In genomic region chr9:29387136-29387535, GRCm38 (mm10) we compare ENCODE assay signal across 27 mouse cellular contexts.
DNase-seq lines count a peak whose midpoint lies in the region; ATAC-seq and TF ChIP-seq lines count a peak whose summit lies in the region.
"Had no signal": no experiment of that assay in that cellular context is flagged by ENCODE, and none has a peak within 500 bp of the region (broad histone marks: within the 10 kb centered on the region; RNA-seq: fewer than 3 reads in every experiment).

No protein-coding gene starts in this region.

- no peaks in the 10 kb centered on the region for H3K27me3 ChIP-seq in midbrain, postnatal 0 days (ENCODE audit: insufficient read depth, low read length)
- no peaks in the 10 kb centered on the region for H3K27me3 ChIP-seq in midbrain, embryonic 15.5 days (replicated peaks)
- H3K27me3 ChIP-seq in liver, postnatal 0 days (ENCODE audit: insufficient read depth, low read length) = no peaks in the 10 kb centered on the region
- H3K27me3 ChIP-seq: embryonic facial prominence, embryonic 15.5 days; heart, embryonic 13.5 days; hindbrain, embryonic 15.5 days; kidney, embryonic 15.5 days had no signal

- no peak overlapping the region for H3K4me3 ChIP-seq in midbrain, postnatal 0 days (ENCODE audit: low read depth, low read length)
- H3K4me3 ChIP-seq in midbrain, embryonic 15.5 days = no peak overlapping the region
- no peak overlapping the region for H3K4me3 ChIP-seq in liver, postnatal 0 days (ENCODE audit: low read depth, low read length)
- H3K4me3 ChIP-seq: embryonic facial prominence, embryonic 15.5 days; forebrain, embryonic 13.5 days; heart, embryonic 13.5 days; hindbrain, embryonic 15.5 days; kidney, embryonic 15.5 days; layer of hippocampus, adult 2 months had no signal

- WGBS in midbrain, postnatal 0 days = 73% methylated on average over 4 of the region's 4 CpGs
- 80% methylated on average over 4 of the region's 4 CpGs for WGBS in midbrain, embryonic 15.5 days
- WGBS in liver, postnatal 0 days (ENCODE audit: insufficient replicate concordance) = 70% methylated on average over 4 of the region's 4 CpGs

- H3K9me3 ChIP-seq in midbrain, postnatal 0 days (ENCODE audit: low read length) = no peaks in the 10 kb centered on the region
- H3K9me3 ChIP-seq in midbrain, embryonic 15.5 days = no peaks in the 10 kb centered on the region
- no peaks in the 10 kb centered on the region for H3K9me3 ChIP-seq in liver, postnatal 0 days (ENCODE audit: low read length)
- H3K9me3 ChIP-seq: embryonic facial prominence, embryonic 15.5 days; forebrain, embryonic 13.5 days; heart, embryonic 13.5 days; hindbrain, embryonic 15.5 days; kidney, embryonic 15.5 days had no signal

- no peak overlapping the region for H3K4me2 ChIP-seq in midbrain, postnatal 0 days (ENCODE audit: low read depth, low read length, poor library complexity, severe bottlenecking)
- no peak overlapping the region for H3K4me2 ChIP-seq in midbrain, embryonic 15.5 days
- H3K4me2 ChIP-seq in liver, postnatal 0 days (ENCODE audit: low read depth, low read length) = no peak overlapping the region
- H3K4me2 ChIP-seq: embryonic facial prominence, embryonic 15.5 days; forebrain, embryonic 13.5 days; heart, embryonic 13.5 days; hindbrain, embryonic 15.5 days; kidney, embryonic 15.5 days; lung, embryonic 14.5 days had no signal

- DNase-seq in cerebellum, adult 11-12 months = peak; percentile 66
- peak; percentile 53 for DNase-seq in midbrain, postnatal 0 days (ENCODE audit: low spot score)
- peak; percentile 87 to 89 for DNase-seq in cerebellum, postnatal 14 days
- no peak for DNase-seq in liver, postnatal 0 days
- no peak for DNase-seq in ovary, adult 18-20 months (ENCODE audit: low spot score)
- DNase-seq: adrenal gland, adult 8-10 months; gastrocnemius, postnatal 25 days; heart, postnatal 10 days; kidney, adult 18-20 months; kidney, postnatal 36 days; liver; lung, embryonic 14.5 days; lung, postnatal 14 days; midbrain, embryonic 14.5 days; right cerebral cortex, adult 18-20 months; spleen, adult 18-20 months; thymus, postnatal 14 days had no signal

- no peak for TF ChIP-seq EP300 in liver, postnatal 0 days (IDR thresholded peaks at IDR 0.05; ENCODE audit: low read depth)

- no peak overlapping the region for H3K27ac ChIP-seq in midbrain, postnatal 0 days (ENCODE audit: low read depth, low read length)
- H3K27ac ChIP-seq in midbrain, embryonic 15.5 days = no peak overlapping the region
- H3K27ac ChIP-seq in liver, postnatal 0 days (ENCODE audit: low read depth) = no peak overlapping the region
- H3K27ac ChIP-seq: embryonic facial prominence, embryonic 15.5 days; forebrain, embryonic 13.5 days; heart, embryonic 13.5 days; hindbrain, embryonic 15.5 days; kidney, embryonic 15.5 days; layer of hippocampus, adult 2 months; liver, embryonic 14.5 days had no signal

- H3K36me3 ChIP-seq in midbrain, postnatal 0 days (ENCODE audit: insufficient read depth, low read length) = no peaks in the 10 kb centered on the region
- no peaks in the 10 kb centered on the region for H3K36me3 ChIP-seq in midbrain, embryonic 15.5 days (replicated peaks)
- H3K36me3 ChIP-seq in liver, postnatal 0 days (replicated peaks; ENCODE audit: insufficient read depth, low read length) = no peaks in the 10 kb centered on the region
- H3K36me3 ChIP-seq: embryonic facial prominence, embryonic 15.5 days; G1E; heart, embryonic 13.5 days; hindbrain, embryonic 15.5 days; kidney, embryonic 15.5 days had no signal

- no peaks in the 10 kb centered on the region for H3K4me1 ChIP-seq in midbrain, postnatal 0 days (ENCODE audit: insufficient read depth, low read length)
- peaks cover 6% of the 10 kb centered on the region; the same call in 1 of the 2 replicates for H3K4me1 ChIP-seq in midbrain, embryonic 15.5 days
- H3K4me1 ChIP-seq in liver, postnatal 0 days (ENCODE audit: insufficient read depth) = no peaks in the 10 kb centered on the region
- H3K4me1 ChIP-seq: embryonic facial prominence, embryonic 15.5 days; kidney, embryonic 15.5 days had no signal

- H3K9ac ChIP-seq in midbrain, postnatal 0 days (replicated peaks; ENCODE audit: low read length, poor library complexity, severe bottlenecking) = no peak overlapping the region
- no peak overlapping the region for H3K9ac ChIP-seq in midbrain, embryonic 15.5 days
- no peak overlapping the region for H3K9ac ChIP-seq in liver, postnatal 0 days (replicated peaks)
- H3K9ac ChIP-seq: embryonic facial prominence, embryonic 15.5 days; forebrain, embryonic 13.5 days; heart, embryonic 13.5 days; hindbrain, embryonic 15.5 days; kidney, embryonic 15.5 days; liver, embryonic 14.5 days; lung, embryonic 14.5 days had no signal

- TF ChIP-seq CTCF in midbrain, postnatal 0 days (IDR thresholded peaks at IDR 0.05) = no peak
- TF ChIP-seq CTCF in liver, postnatal 0 days (IDR thresholded peaks at IDR 0.05; ENCODE audit: low read depth) = no peak

- ATAC-seq in cerebellum, adult (ENCODE audit: insufficient number of reproducible peaks, low FRiP score, low TSS enrichment) = no peak
- ATAC-seq in midbrain, postnatal 0 days (ENCODE audit: low FRiP score) = no peak
- no peak for ATAC-seq in midbrain, embryonic 15.5 days (replicated peaks)
- ATAC-seq in liver, postnatal 0 days = no peak
- ATAC-seq: forebrain, embryonic 13.5 days had no signal

Comparison
In these comparisons a context has a peak if more than half of its experiments do, and no peak if none do; other contexts are left out.
1. DNase-seq: peak in cerebellum, adult 11-12 months (single experiment), midbrain, postnatal 0 days (single experiment) and cerebellum, postnatal 14 days (2 of 2); none in liver, postnatal 0 days (single experiment) and ovary, adult 18-20 months (single experiment).